Mouse (Mus musculus): ENCODE data around the gene Hipk2.

DNA sequence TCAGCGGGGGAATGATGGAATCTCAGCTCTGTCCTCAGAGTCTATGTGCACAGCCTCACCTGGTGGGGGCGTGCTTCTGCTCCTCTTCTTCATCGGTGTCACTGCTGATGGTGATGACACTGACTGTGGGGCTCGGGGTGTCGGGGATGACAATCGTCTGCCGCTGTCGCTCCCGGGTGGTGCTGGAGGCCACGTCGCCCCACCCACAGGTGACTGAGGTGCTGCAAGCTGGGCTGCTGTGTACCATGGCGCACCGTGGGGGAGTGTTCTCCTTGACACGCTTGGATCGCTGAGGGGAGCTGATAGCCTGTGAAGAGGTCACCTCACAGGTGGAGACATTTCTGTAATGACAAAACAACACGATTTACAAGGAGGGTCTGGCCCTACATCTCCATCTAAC lies 160.1 kb downstream of the Hipk2 start:
- no peak for TF ChIP-seq CTCF (IDR thresholded peaks at IDR 0.05 in 2 of 3, conservative IDR thresholded peaks at IDR 0.05 in 1 of 3; ENCODE audit: control insufficient read depth in 1 of 3, insufficient read depth in 1 of 3, low read depth in 2 of 3, low read length in 3 of 3, poor library complexity in 1 of 3, severe bottlenecking in 1 of 3)
- TF ChIP-seq TAL1 (IDR thresholded peaks at IDR 0.05; ENCODE audit: low read length) = no peak
- no peak for TF ChIP-seq JUND (IDR thresholded peaks at IDR 0.05; ENCODE audit: low read depth, low read length)
- TF ChIP-seq MEF2A (IDR thresholded peaks at IDR 0.05; ENCODE audit: extremely low read depth, insufficient replicate concordance, low read depth, low read length, poor library complexity, severe bottlenecking) = no peak
- no peak for TF ChIP-seq GATA1 (IDR thresholded peaks at IDR 0.05; ENCODE audit: low read depth, low read length)
- no peak for TF ChIP-seq SMC3 (IDR thresholded peaks at IDR 0.05; ENCODE audit: low read depth, low read length)
- TF ChIP-seq CHD2 (IDR thresholded peaks at IDR 0.05; ENCODE audit: low read length) = no peak
- TF ChIP-seq EP300 (IDR thresholded peaks at IDR 0.05; ENCODE audit: low read depth in 1 of 2, low read length in 2 of 2) = no peak
- no peak for TF ChIP-seq POLR2A (IDR thresholded peaks at IDR 0.05; ENCODE audit: control insufficient read depth in 1 of 2, insufficient read depth in 1 of 2, low read depth in 1 of 2, low read length in 2 of 2, poor library complexity in 1 of 2)
